Mouse (Mus musculus) liver, embryonic 16.5 days (tissue): ENCODE results near the gene Kcnj6. TPM values are rescaled to one million over a fixed set of nuclear protein-coding genes. Genes with fewer than 3 reads are reported as not detected.

Experiments
- ATAC-seq: fragments of 200-750 bp; cut with Nextera tagmentation; 2 replicates; pipeline ENCODE4 v1.8.0; 2017; ENCODE audit warnings: low read depth, mild to moderate bottlenecking, moderate number of reproducible peaks, moderate library complexity
- H3K27ac ChIP-seq: fragments of 300-500 bp; sonication (generic); 2 replicates; pipeline ENCODE4 v1.5.1; 2014; ENCODE audit warnings: mild to moderate bottlenecking, low read length
- H3K27me3 ChIP-seq: fragments of 300-500 bp; sonication (generic); 2 replicates; pipeline ENCODE4 v1.6.1; 2014; ENCODE audit warnings: low read depth, low read length, mixed read lengths; ENCODE audit not compliant: control insufficient read depth, insufficient read depth
- H3K36me3 ChIP-seq: fragments of 300-500 bp; sonication (generic); 2 replicates; pipeline ENCODE4 v1.6.1; 2014; ENCODE audit warnings: mild to moderate bottlenecking; ENCODE audit not compliant: control insufficient read depth, insufficient read depth
- H3K4me1 ChIP-seq: fragments of 300-500 bp; sonication (generic); 2 replicates; pipeline ENCODE4 v1.6.1; 2014; ENCODE audit warnings: low read depth, low read length, mixed read lengths; ENCODE audit not compliant: control insufficient read depth
- H3K4me2 ChIP-seq: fragments of 300-500 bp; sonication (generic); 2 replicates; pipeline ENCODE4 v1.6.1; 2014; ENCODE audit warnings: low read depth, low read length, mixed read lengths
- H3K4me3 ChIP-seq: fragments of 300-500 bp; sonication (generic); 2 replicates; pipeline ENCODE4 v1.5.1; 2014; ENCODE audit warnings: low read depth, mild to moderate bottlenecking, low read length
- H3K9ac ChIP-seq: fragments of 300-500 bp; sonication (generic); 2 replicates; pipeline ENCODE4 v1.6.1; 2014; ENCODE audit warnings: low read depth, low read length
- H3K9me3 ChIP-seq: fragments of 300-500 bp; sonication (generic); replicated peaks from 2 replicates; pipeline ENCODE4 v1.6.1; 2016; ENCODE audit warnings: low read length; ENCODE audit not compliant: control insufficient read depth
- WGBS: fragments of 180-500 bp; shearing (Covaris S2); extraction: QIAGEN DNeasy Blood & Tissue Kit; methylation state at CpG from one replicate; pipeline ENCODE4 v1.1.7; 2014; ENCODE audit not compliant: insufficient replicate concordance; 5-methylcytosine and 5-hydroxymethylcytosine counted together
- polyA plus RNA-seq: library from polyadenylated mRNA; unstranded; fragments of >200 nt; fragmentation: Nextera tagmentation; extraction: Ambion mirVana; gene quantifications from 2 replicates; pipeline ENCODE4 v1.2.1, GENCODE M21; 2015

Gene Kcnj6
- polyA plus RNA-seq, 1 experiment from 2014 or later: not detected

DNA sequence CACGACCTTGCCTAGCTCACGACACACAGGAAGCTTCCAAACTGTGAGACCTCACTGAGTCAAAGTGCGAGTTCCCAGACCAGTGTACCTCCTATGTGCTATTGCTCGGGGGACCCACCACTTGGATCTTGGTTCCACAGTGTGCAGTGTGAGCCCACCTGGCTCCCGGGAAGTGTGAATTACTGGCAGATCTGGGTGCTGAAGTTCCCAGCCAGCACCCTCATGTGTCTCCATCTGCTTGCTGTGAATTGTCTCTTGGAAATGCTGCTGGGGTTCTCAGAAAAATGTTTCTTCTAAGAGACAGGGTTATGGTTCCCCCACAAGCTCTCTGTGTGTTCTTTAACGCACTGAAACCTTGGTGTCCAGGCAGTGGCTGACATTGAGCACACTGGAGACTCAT lies 98.7 kb downstream of the Kcnj6 start:
- H3K4me2 ChIP-seq: no peak overlapping the region
- no peak overlapping the region for H3K27ac ChIP-seq
- H3K4me3 ChIP-seq: no peak overlapping the region
- ATAC-seq: no peak
- H3K9ac ChIP-seq: no peak overlapping the region
- H3K36me3 ChIP-seq: no peaks in the 10 kb centered on the region
- WGBS: 54% methylated on average over 6 of the region's 6 CpGs
- no peaks in the 10 kb centered on the region for H3K27me3 ChIP-seq
- no peaks in the 10 kb centered on the region for H3K9me3 ChIP-seq
- H3K4me1 ChIP-seq: no peaks in the 10 kb centered on the region

DNA sequence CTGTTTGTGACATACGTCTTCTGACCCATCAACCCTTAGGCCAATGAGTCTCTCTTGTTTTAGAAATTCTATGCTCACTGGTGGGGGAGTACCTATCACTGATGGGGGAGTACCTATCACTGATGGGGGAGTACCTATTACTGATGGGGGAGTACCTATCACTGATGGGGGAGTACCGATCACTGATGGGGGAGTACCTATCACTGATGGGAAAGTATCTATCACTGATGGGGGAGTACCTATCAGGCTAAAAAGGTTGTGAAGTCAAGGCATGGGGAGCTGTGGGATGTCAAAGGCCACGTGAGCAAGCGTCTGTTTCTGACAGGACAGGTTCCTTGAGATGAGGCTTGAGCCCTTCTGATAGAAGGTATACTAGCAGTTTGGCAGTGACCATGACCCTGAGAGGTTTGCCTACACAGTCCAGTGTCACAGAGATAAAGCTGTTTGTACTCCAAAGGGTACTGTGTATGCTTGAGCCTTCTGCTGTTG lies 105.3 kb downstream of the Kcnj6 start:
- Histone ChIP-seq H3K36me3 (no peaks in the 10 kb centered on the region), H3K4me3 (no peak overlapping the region), H3K27ac (no peak overlapping the region), H3K9ac (no peak overlapping the region), H3K4me1 (no peaks in the 10 kb centered on the region), H3K9me3 (no peaks in the 10 kb centered on the region), H3K4me2 (no peak overlapping the region), H3K27me3 (no peaks in the 10 kb centered on the region)
- WGBS: 65% methylated on average over 4 of the region's 4 CpGs
- ATAC-seq: no peak

DNA sequence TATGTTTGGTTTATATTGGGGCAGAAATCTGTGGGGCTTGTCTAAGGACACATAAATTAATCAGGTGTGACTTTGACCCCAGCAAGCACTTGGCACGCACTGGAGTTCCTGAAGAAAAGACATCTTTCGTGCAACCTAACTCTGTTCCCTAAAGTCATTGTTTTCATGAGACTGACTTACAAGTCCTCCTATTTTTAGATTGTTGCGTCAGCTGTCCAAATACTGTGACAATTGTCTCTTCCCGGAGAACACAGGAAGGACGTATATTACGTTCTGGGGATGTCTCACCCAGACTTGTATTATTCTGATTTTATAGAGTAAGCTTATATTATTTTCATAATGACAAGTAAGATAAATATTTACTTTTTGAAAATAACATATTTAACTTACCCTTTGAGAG lies 106.9 kb downstream of the Kcnj6 start:
- ATAC-seq: no peak

GRCm38 (mm10) chr16:94890056-94890455 lies 107.4 kb downstream of the Kcnj6 start:
- H3K27ac ChIP-seq: no peak overlapping the region
- H3K4me3 ChIP-seq: no peak overlapping the region
- H3K9ac ChIP-seq: no peak overlapping the region
- ATAC-seq: no peak
- 56% methylated on average over 2 of the region's 2 CpGs for WGBS
- no peaks in the 10 kb centered on the region for H3K4me1 ChIP-seq
- H3K27me3 ChIP-seq: no peaks in the 10 kb centered on the region
- H3K9me3 ChIP-seq: no peaks in the 10 kb centered on the region
- no peaks in the 10 kb centered on the region for H3K36me3 ChIP-seq
- H3K4me2 ChIP-seq: no peak overlapping the region

More for the DNA sequence above, 106.9 kb downstream of the Kcnj6 start:
- H3K27me3 ChIP-seq: no peaks in the 10 kb centered on the region
- no peak overlapping the region for H3K9ac ChIP-seq
- H3K27ac ChIP-seq: no peak overlapping the region
- H3K4me3 ChIP-seq: no peak overlapping the region
- no peaks in the 10 kb centered on the region for H3K4me1 ChIP-seq
- H3K36me3 ChIP-seq: no peaks in the 10 kb centered on the region
- no peak overlapping the region for H3K4me2 ChIP-seq
- no peaks in the 10 kb centered on the region for H3K9me3 ChIP-seq
- WGBS: 42% methylated on average over 6 of the region's 6 CpGs

DNA sequence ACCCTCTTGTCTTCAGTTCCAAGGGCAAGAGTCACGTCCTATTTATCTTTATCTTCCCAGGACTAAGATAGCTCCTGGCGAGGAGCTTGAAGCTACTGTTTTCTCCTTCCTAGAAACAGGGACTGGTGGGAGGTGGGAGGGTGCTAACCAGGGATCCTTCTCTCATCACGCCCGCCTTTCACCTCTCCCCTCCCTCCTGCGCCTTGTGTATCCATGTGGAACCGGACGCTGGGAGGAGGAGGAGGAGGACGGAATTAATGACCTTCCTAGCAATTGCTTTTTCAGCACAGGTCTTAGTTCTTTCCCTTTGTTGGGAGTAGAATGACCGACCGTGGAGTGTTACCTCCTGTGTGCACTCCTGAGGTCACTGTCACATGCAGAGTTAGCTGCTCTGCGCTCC lies 108.9 kb downstream of the Kcnj6 start:
- H3K27ac ChIP-seq: no peak overlapping the region
- no peaks in the 10 kb centered on the region for H3K9me3 ChIP-seq
- H3K4me2 ChIP-seq: no peak overlapping the region
- no peak overlapping the region for H3K9ac ChIP-seq
- H3K4me1 ChIP-seq: no peaks in the 10 kb centered on the region
- H3K27me3 ChIP-seq: no peaks in the 10 kb centered on the region
- H3K36me3 ChIP-seq: no peaks in the 10 kb centered on the region
- no peak for ATAC-seq
- no peak overlapping the region for H3K4me3 ChIP-seq
- WGBS: 68% methylated on average over 11 of the region's 11 CpGs

DNA sequence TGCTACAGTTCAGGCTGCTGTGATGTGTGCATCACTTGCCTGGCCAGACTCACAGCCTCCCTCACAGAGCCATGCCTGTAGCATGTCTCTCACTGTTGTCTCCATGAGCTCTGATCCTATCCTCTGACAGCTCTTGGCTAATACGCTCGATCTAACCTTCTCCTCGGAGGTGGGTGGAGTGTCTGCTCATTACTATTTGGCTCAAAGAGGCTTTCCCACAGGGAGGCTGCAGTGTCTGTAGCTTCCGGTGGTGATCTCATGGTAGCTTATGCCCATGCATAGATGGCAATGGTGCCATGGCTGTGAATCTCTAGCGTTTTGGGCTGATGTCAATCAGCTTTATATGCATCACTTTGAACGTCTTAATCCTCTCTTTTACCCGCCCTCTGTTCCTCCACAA lies 111.1 kb downstream of the Kcnj6 start:
- no peaks in the 10 kb centered on the region for H3K27me3 ChIP-seq
- H3K9ac ChIP-seq: no peak overlapping the region
- no peaks in the 10 kb centered on the region for H3K4me1 ChIP-seq
- H3K4me3 ChIP-seq: no peak overlapping the region
- no peaks in the 10 kb centered on the region for H3K9me3 ChIP-seq
- H3K4me2 ChIP-seq: no peak overlapping the region
- no peak overlapping the region for H3K27ac ChIP-seq
- no peak for ATAC-seq
- 62% methylated on average over 7 of the region's 7 CpGs for WGBS
- no peaks in the 10 kb centered on the region for H3K36me3 ChIP-seq

- no peak for ATAC-seq
- H3K27me3 ChIP-seq: no peaks in the 10 kb centered on the region
- H3K36me3 ChIP-seq: no peaks in the 10 kb centered on the region
- H3K4me2 ChIP-seq: no peak overlapping the region
- H3K4me3 ChIP-seq: no peak overlapping the region
- no peak overlapping the region for H3K9ac ChIP-seq
- no peaks in the 10 kb centered on the region for H3K9me3 ChIP-seq
- no peak overlapping the region for H3K27ac ChIP-seq
- no peaks in the 10 kb centered on the region for H3K4me1 ChIP-seq
- 53% methylated on average over 7 of the region's 7 CpGs for WGBS
Measured at GRCm38 (mm10) chr16:94885062-94885461, 112.4 kb downstream of the Kcnj6 start.

- H3K4me3 ChIP-seq: no peak overlapping the region
- no peak overlapping the region for H3K27ac ChIP-seq
- 43% methylated on average over 3 of the region's 3 CpGs for WGBS
- H3K9ac ChIP-seq: no peak overlapping the region
- H3K27me3 ChIP-seq: no peaks in the 10 kb centered on the region
- no peak overlapping the region for H3K4me2 ChIP-seq
- H3K4me1 ChIP-seq: no peaks in the 10 kb centered on the region
- no peaks in the 10 kb centered on the region for H3K36me3 ChIP-seq
- H3K9me3 ChIP-seq: no peaks in the 10 kb centered on the region
- ATAC-seq: no peak
Measured at GRCm38 (mm10) chr16:94883909-94884308, 113.6 kb downstream of the Kcnj6 start.

- no peaks in the 10 kb centered on the region for H3K36me3 ChIP-seq
- H3K27ac ChIP-seq: no peak overlapping the region
- H3K9me3 ChIP-seq: no peaks in the 10 kb centered on the region
- 63% methylated on average over 8 of the region's 8 CpGs for WGBS
- no peak overlapping the region for H3K4me3 ChIP-seq
- ATAC-seq: no peak
- no peak overlapping the region for H3K4me2 ChIP-seq
- H3K9ac ChIP-seq: no peak overlapping the region
- no peaks in the 10 kb centered on the region for H3K27me3 ChIP-seq
- no peaks in the 10 kb centered on the region for H3K4me1 ChIP-seq
Measured at GRCm38 (mm10) chr16:94883196-94883595, 114.3 kb downstream of the Kcnj6 start.
